Mouse (Mus musculus) spleen, adult 2 months (tissue): ENCODE results near the gene Mov10. TPM values are rescaled to one million over a fixed set of nuclear protein-coding genes. Genes with fewer than 3 reads are reported as not detected.
"Not testable (repeated sequence)": the region's sequence is repeated elsewhere in the genome, so short reads cannot be mapped to it uniquely, and the experiment has no call there.

ENCODE experiments used
- DNase-seq, 2 experiments: peaks; one replicate each; pipeline versions ENCODE4 v3.0.0 to v3.0.0-alpha.2; 2012 to 2021; ENCODE audit warnings: low spot score in 2 of 2, low read depth in 1 of 2
- H3K27ac ChIP-seq: fragments of 200-500 bp; 2 replicates; pipeline ENCODE4 v1.5.1; 2012; ENCODE audit warnings: low read length, inconsistent platforms; ENCODE audit not compliant: insufficient read depth
- H3K27me3 ChIP-seq: fragments of 200-500 bp; 2 replicates; pipeline ENCODE4 v1.6.1; 2012; ENCODE audit warnings: mild to moderate bottlenecking, moderate library complexity, low read length, inconsistent platforms; ENCODE audit not compliant: control insufficient read depth, insufficient read depth
- H3K36me3 ChIP-seq: fragments of 200-500 bp; 2 replicates; pipeline ENCODE4 v1.6.1; 2012; ENCODE audit warnings: mild to moderate bottlenecking, low read length, inconsistent platforms; ENCODE audit not compliant: control insufficient read depth, insufficient read depth
- H3K4me1 ChIP-seq: fragments of 200-500 bp; 2 replicates; pipeline ENCODE4 v1.6.1; 2011; ENCODE audit warnings: inconsistent platforms; ENCODE audit not compliant: control insufficient read depth, insufficient read depth, insufficient read length
- H3K4me3 ChIP-seq: fragments of 200-500 bp; 2 replicates; pipeline ENCODE4 v1.5.1; 2011; ENCODE audit warnings: mild to moderate bottlenecking, inconsistent platforms; ENCODE audit not compliant: insufficient read depth, insufficient read length; ENCODE audit errors: extremely low read depth
- CTCF ChIP-seq: fragments of 200-500 bp; IDR thresholded peaks from 2 replicates; pipeline ENCODE4 v1.5.1; 2011; ENCODE audit warnings: mild to moderate bottlenecking, inconsistent platforms; ENCODE audit not compliant: insufficient read depth, insufficient read length, insufficient replicate concordance; ENCODE audit errors: extremely low read depth
- POLR2A ChIP-seq: fragments of 200-500 bp; IDR thresholded peaks from 2 replicates; pipeline ENCODE4 v1.6.1; 2011; ENCODE audit warnings: low read depth, low read length, inconsistent platforms
- WGBS: fragments of 180-500 bp; shearing (Covaris S2); methylation state at CpG from one replicate; pipeline ENCODE4 v1.1.7; 2018; 5-methylcytosine and 5-hydroxymethylcytosine counted together
- polyA plus RNA-seq: library from polyadenylated mRNA; depleted of rRNA; stranded (reverse); fragments of >200 nt; gene quantifications from 2 replicates; pipeline ENCODE4 v1.2.3, GENCODE M21; 2012

Gene Mov10
- polyA plus RNA-seq, 1 experiment = 13.5 TPM

GRCm38 (mm10) chr3:104771460-104771859 lies 46.9 kb downstream of the Mov10 start:
- peak overlapping the region; percentile 36; the same call in 1 of the 2 replicates for H3K27ac ChIP-seq
- TF ChIP-seq POLR2A (no peak), CTCF (no peak)
- 40% methylated on average over 6 of the region's 6 CpGs for WGBS
- no peak overlapping the region for H3K4me3 ChIP-seq
- DNase-seq = no peak
- H3K4me1 ChIP-seq = no peaks in the 10 kb centered on the region; the same call in 1 of the 2 replicates
- H3K36me3 ChIP-seq = no peaks in the 10 kb centered on the region
- 0 out of 2 replicates have a peak, but pooled peaks cover 2% of the 10 kb centered on the region for H3K27me3 ChIP-seq

DNA sequence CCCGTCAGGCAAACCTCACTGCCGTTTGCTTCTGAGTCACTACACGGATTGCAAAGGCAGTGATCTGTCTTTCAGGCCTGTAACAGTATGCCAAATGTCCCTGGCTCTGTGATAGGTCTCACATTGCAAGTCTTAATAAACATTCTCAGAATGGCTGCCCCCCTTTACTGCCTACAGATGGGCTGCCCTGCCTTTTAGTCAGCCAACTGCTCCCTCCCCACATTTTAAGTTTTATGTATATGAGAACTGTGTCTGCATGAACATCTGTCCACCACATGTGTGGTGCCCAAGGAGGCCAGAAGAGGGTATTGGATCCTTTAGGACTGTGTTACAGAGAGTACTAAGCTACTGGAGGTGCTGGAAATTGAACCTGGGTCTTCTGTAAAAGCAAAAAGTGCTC lies 47.4 kb downstream of the Mov10 start:
- no peak for DNase-seq
- Histone ChIP-seq H3K27ac (0 out of 2 replicates have a peak overlapping the region, but pooled peaks have one; percentile 36), H3K4me3 (no peak overlapping the region), H3K4me1 (no peaks in the 10 kb centered on the region; the same call in 1 of the 2 replicates), H3K27me3 (no peaks in the 10 kb centered on the region), H3K36me3 (no peaks in the 10 kb centered on the region)
- TF ChIP-seq CTCF = no peak
- no peak for TF ChIP-seq POLR2A
- WGBS = 92% methylated on average over 3 of the region's 3 CpGs

DNA sequence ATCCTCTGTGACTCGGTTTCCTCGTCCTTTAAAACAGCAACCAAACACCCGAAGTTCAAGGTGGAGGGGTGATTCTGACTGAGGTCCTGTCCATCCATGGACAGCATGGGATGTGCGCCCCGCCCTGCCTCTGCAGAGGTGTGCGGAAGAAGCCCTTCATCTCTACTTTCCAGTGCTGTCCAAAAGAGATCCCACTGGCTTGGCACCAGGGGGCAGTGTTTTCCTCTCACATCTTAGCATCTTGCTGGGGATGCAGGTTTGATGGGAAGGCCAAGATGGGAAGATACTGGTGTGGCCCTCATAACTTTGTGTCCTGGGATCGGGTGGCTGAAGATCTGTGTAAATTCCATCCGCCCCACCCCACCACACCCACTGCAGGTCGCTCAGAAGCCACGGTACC lies 48.3 kb downstream of the Mov10 start:
- no peak for DNase-seq
- no peak overlapping the region for H3K4me3 ChIP-seq
- 77% methylated on average over 10 of the region's 10 CpGs for WGBS

GRCm38 (mm10) chr3:104769135-104769534 lies 49.2 kb downstream of the Mov10 start:
- DNase-seq = no peak
- no peak overlapping the region for H3K27ac ChIP-seq
- WGBS = 88% methylated on average over 3 of the region's 3 CpGs
- H3K27me3 ChIP-seq = no peaks in the 10 kb centered on the region
- H3K4me3 ChIP-seq = no peak overlapping the region
- no peaks in the 10 kb centered on the region for H3K36me3 ChIP-seq
- no peaks in the 10 kb centered on the region; the same call in 1 of the 2 replicates for H3K4me1 ChIP-seq
- TF ChIP-seq CTCF = no peak

More for the DNA sequence above, 48.3 kb downstream of the Mov10 start:
- no peaks in the 10 kb centered on the region for H3K27me3 ChIP-seq
- no peak overlapping the region for H3K27ac ChIP-seq
- H3K36me3 ChIP-seq = no peaks in the 10 kb centered on the region
- TF ChIP-seq CTCF = peak; percentile 50; the same call in 1 of the 2 replicates
- no peak for TF ChIP-seq POLR2A
- no peaks in the 10 kb centered on the region; the same call in 1 of the 2 replicates for H3K4me1 ChIP-seq

- Histone ChIP-seq H3K36me3 (no peaks in the 10 kb centered on the region), H3K4me1 (no peaks in the 10 kb centered on the region; the same call in 1 of the 2 replicates), H3K27ac (no peak overlapping the region), H3K4me3 (no peak overlapping the region), H3K27me3 (no peaks in the 10 kb centered on the region)
- 72% methylated on average over 4 of the region's 4 CpGs for WGBS
- no peak for DNase-seq
- TF ChIP-seq CTCF (no peak), POLR2A (no peak)
These were observed 50.6 kb downstream of the Mov10 start for GRCm38 (mm10) chr3:104767716-104768115.

DNA sequence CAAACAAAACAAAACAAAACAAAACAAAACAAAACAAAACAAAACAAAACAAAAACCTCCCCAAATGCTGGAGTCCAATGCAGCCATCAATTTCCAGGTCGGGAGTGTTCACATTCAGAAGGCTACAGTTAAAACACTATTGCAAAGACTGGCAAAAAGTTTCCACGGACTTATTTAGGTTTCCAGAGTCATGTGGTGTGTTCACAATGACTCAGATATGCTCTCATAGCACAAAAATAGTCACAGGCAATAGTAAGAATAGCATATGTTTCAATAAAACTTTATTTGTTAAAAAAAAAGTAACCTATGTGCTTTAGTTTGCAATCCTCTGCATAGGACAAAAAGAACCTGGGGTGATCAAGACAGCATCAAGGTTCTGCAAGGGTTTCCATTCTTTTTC lies 51.2 kb downstream of the Mov10 start:
- DNase-seq = no peak
- Histone ChIP-seq H3K27ac (no peak overlapping the region), H3K4me1 (no peaks in the 10 kb centered on the region; the same call in 1 of the 2 replicates), H3K27me3 (no peaks in the 10 kb centered on the region), H3K4me3 (no peak overlapping the region), H3K36me3 (no peaks in the 10 kb centered on the region)
- 46% methylated on average over 2 of the region's 2 CpGs for WGBS
- TF ChIP-seq CTCF (no peak), POLR2A (no peak)

- no peaks in the 10 kb centered on the region for H3K36me3 ChIP-seq
- no peak for DNase-seq
- no peak for TF ChIP-seq POLR2A
- TF ChIP-seq CTCF = peak; percentile 28; the same call in 1 of the 2 replicates
- WGBS = 19% methylated on average over 4 of the region's 4 CpGs
- H3K27me3 ChIP-seq = no peaks in the 10 kb centered on the region
- no peak overlapping the region for H3K27ac ChIP-seq
- no peak overlapping the region for H3K4me3 ChIP-seq
- H3K4me1 ChIP-seq = no peaks in the 10 kb centered on the region
These were observed 53.3 kb downstream of the Mov10 start for GRCm38 (mm10) chr3:104765021-104765420.

DNA sequence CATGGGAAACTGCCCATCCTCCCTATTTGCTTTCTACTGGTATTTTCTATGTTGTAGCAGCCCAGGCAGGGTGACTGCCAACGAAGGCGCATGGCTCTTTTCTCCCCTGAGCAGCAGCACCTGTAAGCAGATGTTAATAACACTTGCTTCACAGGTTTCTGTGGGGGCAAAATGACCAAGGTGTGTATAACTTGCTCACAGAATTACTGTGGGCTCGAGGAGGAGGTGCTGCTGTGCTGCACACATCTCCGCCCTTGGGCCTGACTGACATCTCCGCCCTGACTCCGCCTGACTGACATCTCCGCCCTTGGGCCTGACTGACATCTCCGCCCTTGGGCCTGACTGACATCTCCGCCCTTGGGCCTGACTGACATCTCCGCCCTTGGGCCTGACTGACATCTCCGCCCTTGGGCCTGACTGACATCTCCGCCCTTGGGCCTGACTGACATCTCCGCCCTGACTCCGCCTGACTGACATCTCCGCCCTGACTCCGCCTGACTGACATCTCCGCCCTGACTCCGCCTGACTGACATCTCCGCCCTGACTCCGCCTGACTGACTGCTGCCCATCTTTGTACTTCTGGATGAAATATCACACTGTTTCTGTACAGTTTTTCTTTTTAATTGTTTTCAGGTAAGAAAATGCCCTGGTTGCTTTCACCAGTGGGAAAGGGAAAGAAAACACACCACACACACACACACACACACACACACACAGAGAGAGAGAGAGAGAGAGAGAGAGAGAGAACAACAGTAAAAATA lies 56.1 kb downstream of the Mov10 start:
- H3K36me3 ChIP-seq, H3K27me3 ChIP-seq, H3K27ac ChIP-seq, DNase-seq, H3K4me1 ChIP-seq, H3K4me3 ChIP-seq: not testable (repeated sequence)
- 78% methylated on average over 20 of the region's 20 CpGs for WGBS
